Mouse (Mus musculus) spleen, adult 2 months (tissue): ENCODE data around the gene Osbpl2. TPM values are rescaled to one million over a fixed set of nuclear protein-coding genes. Genes with fewer than 3 reads are reported as not detected.

ENCODE experiments used
- DNase-seq, 2 experiments: peaks; one replicate each; pipeline versions ENCODE4 v3.0.0 to v3.0.0-alpha.2; 2012 to 2021; ENCODE audit warnings: low spot score in 2 of 2, low read depth in 1 of 2
- H3K27ac ChIP-seq: fragments of 200-500 bp; 2 replicates; pipeline ENCODE4 v1.5.1; 2012; ENCODE audit warnings: low read length, inconsistent platforms; ENCODE audit not compliant: insufficient read depth
- H3K27me3 ChIP-seq: fragments of 200-500 bp; 2 replicates; pipeline ENCODE4 v1.6.1; 2012; ENCODE audit warnings: mild to moderate bottlenecking, moderate library complexity, low read length, inconsistent platforms; ENCODE audit not compliant: control insufficient read depth, insufficient read depth
- H3K36me3 ChIP-seq: fragments of 200-500 bp; 2 replicates; pipeline ENCODE4 v1.6.1; 2012; ENCODE audit warnings: mild to moderate bottlenecking, low read length, inconsistent platforms; ENCODE audit not compliant: control insufficient read depth, insufficient read depth
- H3K4me1 ChIP-seq: fragments of 200-500 bp; 2 replicates; pipeline ENCODE4 v1.6.1; 2011; ENCODE audit warnings: inconsistent platforms; ENCODE audit not compliant: control insufficient read depth, insufficient read depth, insufficient read length
- H3K4me3 ChIP-seq: fragments of 200-500 bp; 2 replicates; pipeline ENCODE4 v1.5.1; 2011; ENCODE audit warnings: mild to moderate bottlenecking, inconsistent platforms; ENCODE audit not compliant: insufficient read depth, insufficient read length; ENCODE audit errors: extremely low read depth
- CTCF ChIP-seq: fragments of 200-500 bp; IDR thresholded peaks from 2 replicates; pipeline ENCODE4 v1.5.1; 2011; ENCODE audit warnings: mild to moderate bottlenecking, inconsistent platforms; ENCODE audit not compliant: insufficient read depth, insufficient read length, insufficient replicate concordance; ENCODE audit errors: extremely low read depth
- POLR2A ChIP-seq: fragments of 200-500 bp; IDR thresholded peaks from 2 replicates; pipeline ENCODE4 v1.6.1; 2011; ENCODE audit warnings: low read depth, low read length, inconsistent platforms
- WGBS: fragments of 180-500 bp; shearing (Covaris S2); methylation state at CpG from one replicate; pipeline ENCODE4 v1.1.7; 2018; 5-methylcytosine and 5-hydroxymethylcytosine counted together
- polyA plus RNA-seq: library from polyadenylated mRNA; depleted of rRNA; stranded (reverse); fragments of >200 nt; gene quantifications from 2 replicates; pipeline ENCODE4 v1.2.3, GENCODE M21; 2012

Osbpl2 gene
- polyA plus RNA-seq, 1 experiment, result 12.3 TPM

GRCm38 (mm10) chr2:180126195-180126594, 7.1 kb downstream of the Osbpl2 start:
- H3K4me1 ChIP-seq, result peaks cover 8% of the 10 kb centered on the region
- H3K27me3 ChIP-seq, result no peaks in the 10 kb centered on the region
- no peak overlapping the region for H3K4me3 ChIP-seq
- H3K36me3 ChIP-seq, result 0 out of 2 replicates have a peak, but pooled peaks cover 3% of the 10 kb centered on the region
- DNase-seq, result no peak
- H3K27ac ChIP-seq, result no peak overlapping the region
- 20% methylated on average over 4 of the region's 4 CpGs for WGBS
- TF ChIP-seq CTCF, result no peak

- H3K36me3 ChIP-seq, result 0 out of 2 replicates have a peak, but pooled peaks cover 3% of the 10 kb centered on the region
- WGBS, result 24% methylated on average over 1 of the region's 1 CpGs
- no peak for DNase-seq
- no peak overlapping the region for H3K27ac ChIP-seq
- TF ChIP-seq POLR2A (no peak), CTCF (no peak)
- H3K4me3 ChIP-seq, result no peak overlapping the region
- H3K4me1 ChIP-seq, result peaks cover 8% of the 10 kb centered on the region
- H3K27me3 ChIP-seq, result no peaks in the 10 kb centered on the region
These were observed 8.6 kb downstream of the Osbpl2 start for GRCm38 (mm10) chr2:180127675-180128074.

GRCm38 (mm10) chr2:180133231-180133630, 14.1 kb downstream of the Osbpl2 start:
- 87% methylated on average over 4 of the region's 4 CpGs for WGBS
- Histone ChIP-seq H3K36me3 (peaks cover 4% of the 10 kb centered on the region; the same call in 1 of the 2 replicates), H3K4me3 (no peak overlapping the region), H3K4me1 (no peaks in the 10 kb centered on the region), H3K27me3 (no peaks in the 10 kb centered on the region), H3K27ac (no peak overlapping the region)
- no peak for DNase-seq
- no peak for TF ChIP-seq CTCF
- TF ChIP-seq POLR2A, result no peak

- Histone ChIP-seq H3K27ac (no peak overlapping the region), H3K4me3 (no peak overlapping the region), H3K4me1 (no peaks in the 10 kb centered on the region), H3K36me3 (peaks cover 9% of the 10 kb centered on the region; the same call in 1 of the 2 replicates), H3K27me3 (no peaks in the 10 kb centered on the region)
- TF ChIP-seq CTCF (no peak), POLR2A (no peak)
- DNase-seq, result no peak
- 87% methylated on average over 3 of the region's 3 CpGs for WGBS
These were observed 14.8 kb downstream of the Osbpl2 start for GRCm38 (mm10) chr2:180133911-180134310.

- no peak for TF ChIP-seq POLR2A
- TF ChIP-seq CTCF, result no peak
- Histone ChIP-seq H3K4me3 (no peak overlapping the region), H3K27ac (no peak overlapping the region), H3K36me3 (peaks cover 16% of the 10 kb centered on the region), H3K4me1 (no peaks in the 10 kb centered on the region), H3K27me3 (no peaks in the 10 kb centered on the region)
- 71% methylated on average over 5 of the region's 5 CpGs for WGBS
- DNase-seq, result no peak
These were observed 16.3 kb downstream of the Osbpl2 start for GRCm38 (mm10) chr2:180135414-180135813.

GRCm38 (mm10) chr2:180146091-180146490, 27.0 kb downstream of the Osbpl2 start:
- DNase-seq, result no peak
- H3K27ac ChIP-seq, result no peak overlapping the region
- peaks cover 46% of the 10 kb centered on the region for H3K36me3 ChIP-seq
- TF ChIP-seq POLR2A (no peak), CTCF (no peak)
- no peaks in the 10 kb centered on the region for H3K27me3 ChIP-seq
- no peaks in the 10 kb centered on the region for H3K4me1 ChIP-seq
- 92% methylated on average over 2 of the region's 2 CpGs for WGBS
- H3K4me3 ChIP-seq, result no peak overlapping the region

GRCm38 (mm10) chr2:180147379-180147778, 28.3 kb downstream of the Osbpl2 start:
- TF ChIP-seq POLR2A (no peak), CTCF (no peak)
- DNase-seq, result no peak

More at GRCm38 (mm10) chr2:180147379-180147778, 28.3 kb downstream of the Osbpl2 start:
- H3K4me1 ChIP-seq, result no peaks in the 10 kb centered on the region
- H3K27me3 ChIP-seq, result no peaks in the 10 kb centered on the region
- H3K4me3 ChIP-seq, result no peak overlapping the region
- H3K36me3 ChIP-seq, result peaks cover 43% of the 10 kb centered on the region
- H3K27ac ChIP-seq, result no peak overlapping the region
- 92% methylated on average over 6 of the region's 6 CpGs for WGBS
